Mouse (Mus musculus): Measurements from ENCODE around the gene Zmym2. TPM values are rescaled to one million over a fixed set of nuclear protein-coding genes. Genes with fewer than 3 reads are reported as not detected.

The Zmym2 gene
- polyA plus RNA-seq, 1 experiment, result 1.6 TPM

DNA sequence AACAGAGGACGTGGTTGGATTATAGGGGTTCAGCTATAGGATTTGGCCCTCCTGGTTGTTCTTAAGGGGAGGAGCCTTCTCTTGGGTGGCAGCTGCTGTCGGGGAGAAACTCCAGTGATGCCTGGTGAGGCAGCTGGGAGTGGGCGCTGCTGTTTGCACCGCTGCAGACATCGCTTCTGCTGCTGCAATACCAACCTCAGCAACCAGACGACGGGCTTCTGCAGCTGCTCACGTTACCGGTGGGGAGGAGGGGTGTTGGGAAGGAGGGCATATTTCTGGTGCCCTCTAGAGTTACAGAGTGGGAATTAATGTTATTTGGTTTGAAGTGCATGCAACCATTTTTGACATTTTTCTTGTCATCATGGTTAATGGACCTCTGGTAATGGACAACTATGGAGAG, 1.4 kb downstream of the Zmym2 start:
- 0% methylated on average over 9 of the region's 9 CpGs for WGBS
- H3K27ac ChIP-seq (ENCODE audit: insufficient read depth, low read depth, low read length), result no peak overlapping the region
- TF ChIP-seq POLR2A (IDR thresholded peaks at IDR 0.05; ENCODE audit: low read depth, low read length) (no peak), CTCF (IDR thresholded peaks at IDR 0.05; ENCODE audit: extremely low read depth, insufficient read length, insufficient replicate concordance, low read depth, low read length) (peak; percentile 72; the same call in 1 of the 2 replicates)
- peak overlapping the region; percentile 99 for H3K4me3 ChIP-seq (ENCODE audit: low read depth, low read length)
- peaks cover 6% of the 10 kb centered on the region; the same call in 1 of the 2 replicates for H3K36me3 ChIP-seq (ENCODE audit: control insufficient read depth, insufficient read depth, low read length)
- H3K27me3 ChIP-seq (ENCODE audit: control insufficient read depth, insufficient read depth, low read length), result no peaks in the 10 kb centered on the region
- H3K4me1 ChIP-seq (ENCODE audit: control insufficient read depth, insufficient read depth, insufficient read length, low read length), result peaks cover 9% of the 10 kb centered on the region

DNA sequence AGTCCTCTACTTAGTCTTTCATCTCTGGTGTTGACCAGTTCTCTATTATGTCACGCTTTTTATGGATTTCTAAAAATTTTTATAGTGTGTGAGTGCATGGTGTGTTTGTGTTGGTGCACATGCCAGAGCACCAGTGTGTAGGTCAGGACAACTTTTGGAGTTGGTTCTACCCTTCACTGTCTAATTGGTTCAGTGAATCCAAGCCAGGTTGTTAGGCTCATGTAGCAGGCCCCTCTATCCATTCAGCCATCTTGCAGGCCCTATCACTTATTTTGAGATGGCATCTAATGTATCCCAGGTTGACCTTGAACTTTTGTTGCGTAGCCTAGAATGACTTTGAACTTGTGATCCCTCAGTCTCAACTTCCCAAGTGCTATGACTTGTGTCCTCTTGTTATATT, 2.0 kb downstream of the Zmym2 start:
- H3K36me3 ChIP-seq (ENCODE audit: control insufficient read depth, insufficient read depth, low read length), result peaks cover 7% of the 10 kb centered on the region
- WGBS, result 74% methylated on average over 2 of the region's 2 CpGs
- H3K4me1 ChIP-seq (ENCODE audit: control insufficient read depth, insufficient read depth, insufficient read length, low read length), result peaks cover 9% of the 10 kb centered on the region
- no peak for TF ChIP-seq CTCF (IDR thresholded peaks at IDR 0.05; ENCODE audit: extremely low read depth, insufficient read length, insufficient replicate concordance, low read depth, low read length)
- TF ChIP-seq POLR2A (IDR thresholded peaks at IDR 0.05; ENCODE audit: low read depth, low read length), result no peak
- H3K27ac ChIP-seq (ENCODE audit: insufficient read depth, low read depth, low read length), result no peak overlapping the region
- no peaks in the 10 kb centered on the region for H3K27me3 ChIP-seq (ENCODE audit: control insufficient read depth, insufficient read depth, low read length)
- H3K4me3 ChIP-seq (ENCODE audit: low read depth, low read length), result no peak overlapping the region

- WGBS, result 52% methylated on average over 2 of the region's 2 CpGs
- no peak overlapping the region for H3K4me3 ChIP-seq (ENCODE audit: low read depth, low read length)
- peaks cover 3% of the 10 kb centered on the region for H3K4me1 ChIP-seq (ENCODE audit: control insufficient read depth, insufficient read depth, insufficient read length, low read length)
- peaks cover 20% of the 10 kb centered on the region for H3K36me3 ChIP-seq (ENCODE audit: control insufficient read depth, insufficient read depth, low read length)
- no peaks in the 10 kb centered on the region for H3K27me3 ChIP-seq (ENCODE audit: control insufficient read depth, insufficient read depth, low read length)
- no peak for TF ChIP-seq CTCF (IDR thresholded peaks at IDR 0.05; ENCODE audit: extremely low read depth, insufficient read length, insufficient replicate concordance, low read depth, low read length)
- TF ChIP-seq POLR2A (IDR thresholded peaks at IDR 0.05; ENCODE audit: low read depth, low read length), result no peak
- no peak overlapping the region for H3K27ac ChIP-seq (ENCODE audit: insufficient read depth, low read depth, low read length)
Observed at GRCm38 (mm10) chr14:56894417-56894816, 8.0 kb downstream of the Zmym2 start.

- H3K27me3 ChIP-seq (ENCODE audit: control insufficient read depth, insufficient read depth, low read length), result no peaks in the 10 kb centered on the region
- TF ChIP-seq POLR2A (IDR thresholded peaks at IDR 0.05; ENCODE audit: low read depth, low read length), result no peak
- TF ChIP-seq CTCF (IDR thresholded peaks at IDR 0.05; ENCODE audit: extremely low read depth, insufficient read length, insufficient replicate concordance, low read depth, low read length), result no peak
- H3K36me3 ChIP-seq (ENCODE audit: control insufficient read depth, insufficient read depth, low read length), result peaks cover 19% of the 10 kb centered on the region
- no peaks in the 10 kb centered on the region; the same call in 1 of the 2 replicates for H3K4me1 ChIP-seq (ENCODE audit: control insufficient read depth, insufficient read depth, insufficient read length, low read length)
- 95% methylated on average over 1 of the region's 1 CpGs for WGBS
- H3K4me3 ChIP-seq (ENCODE audit: low read depth, low read length), result no peak overlapping the region
- no peak overlapping the region for H3K27ac ChIP-seq (ENCODE audit: insufficient read depth, low read depth, low read length)
Observed at GRCm38 (mm10) chr14:56896521-56896920, 10.1 kb downstream of the Zmym2 start.

DNA sequence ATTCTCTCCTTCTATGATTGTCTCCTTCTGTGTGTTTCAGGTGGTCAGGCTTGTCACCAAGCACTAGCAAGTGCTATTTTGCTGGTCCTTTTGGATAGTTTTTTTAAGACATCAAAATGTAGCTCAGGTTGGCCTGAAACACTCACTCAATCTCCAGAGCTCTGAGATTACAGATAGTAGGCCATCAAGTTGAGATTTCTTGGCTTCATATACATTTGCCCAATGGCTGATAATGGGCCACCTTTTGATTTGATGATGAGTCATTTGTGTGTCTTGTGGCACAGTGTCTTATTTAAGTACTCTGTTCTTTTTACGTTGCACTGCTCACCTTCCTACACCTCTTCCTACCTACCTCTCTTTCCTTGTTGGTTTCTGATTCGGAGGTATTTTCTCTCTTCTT, 11.0 kb downstream of the Zmym2 start:
- H3K36me3 ChIP-seq (ENCODE audit: control insufficient read depth, insufficient read depth, low read length), result peaks cover 19% of the 10 kb centered on the region
- no peak overlapping the region for H3K27ac ChIP-seq (ENCODE audit: insufficient read depth, low read depth, low read length)
- no peaks in the 10 kb centered on the region; the same call in 1 of the 2 replicates for H3K4me1 ChIP-seq (ENCODE audit: control insufficient read depth, insufficient read depth, insufficient read length, low read length)
- no peak overlapping the region for H3K4me3 ChIP-seq (ENCODE audit: low read depth, low read length)
- WGBS, result 89% methylated on average over 2 of the region's 2 CpGs
- no peaks in the 10 kb centered on the region for H3K27me3 ChIP-seq (ENCODE audit: control insufficient read depth, insufficient read depth, low read length)
- TF ChIP-seq POLR2A (IDR thresholded peaks at IDR 0.05; ENCODE audit: low read depth, low read length) (no peak), CTCF (IDR thresholded peaks at IDR 0.05; ENCODE audit: extremely low read depth, insufficient read length, insufficient replicate concordance, low read depth, low read length) (no peak)

DNA sequence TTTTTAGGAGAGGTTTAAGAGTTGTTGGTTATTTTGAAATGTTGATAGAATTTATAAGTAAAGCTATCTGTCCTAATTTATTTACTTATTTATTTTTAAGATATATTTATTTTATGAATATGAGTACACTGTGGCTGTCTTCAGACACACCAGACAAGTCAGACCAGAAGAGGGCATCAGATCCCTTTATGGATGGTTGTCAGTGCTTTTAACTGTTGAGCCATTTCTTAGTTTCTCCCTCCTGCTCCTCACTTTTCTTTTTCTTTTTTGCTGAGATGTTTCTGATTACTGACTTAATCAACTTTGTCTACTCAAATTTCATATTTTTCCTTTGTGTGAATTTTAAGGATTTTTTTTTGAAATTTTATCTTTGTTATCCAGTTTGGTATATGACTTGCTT, 13.2 kb downstream of the Zmym2 start:
- H3K4me3 ChIP-seq (ENCODE audit: low read depth, low read length), result no peak overlapping the region
- H3K36me3 ChIP-seq (ENCODE audit: control insufficient read depth, insufficient read depth, low read length), result peaks cover 28% of the 10 kb centered on the region
- no peaks in the 10 kb centered on the region for H3K27me3 ChIP-seq (ENCODE audit: control insufficient read depth, insufficient read depth, low read length)
- no peak for TF ChIP-seq POLR2A (IDR thresholded peaks at IDR 0.05; ENCODE audit: low read depth, low read length)
- no peak for TF ChIP-seq CTCF (IDR thresholded peaks at IDR 0.05; ENCODE audit: extremely low read depth, insufficient read length, insufficient replicate concordance, low read depth, low read length)
- H3K27ac ChIP-seq (ENCODE audit: insufficient read depth, low read depth, low read length), result no peak overlapping the region
- no peaks in the 10 kb centered on the region for H3K4me1 ChIP-seq (ENCODE audit: control insufficient read depth, insufficient read depth, insufficient read length, low read length)

- H3K4me1 ChIP-seq (ENCODE audit: control insufficient read depth, insufficient read depth, insufficient read length, low read length), result peaks cover 3% of the 10 kb centered on the region; the same call in 1 of the 2 replicates
- TF ChIP-seq CTCF (IDR thresholded peaks at IDR 0.05; ENCODE audit: extremely low read depth, insufficient read length, insufficient replicate concordance, low read depth, low read length) (no peak), POLR2A (IDR thresholded peaks at IDR 0.05; ENCODE audit: low read depth, low read length) (no peak)
- H3K4me3 ChIP-seq (ENCODE audit: low read depth, low read length), result no peak overlapping the region
- peaks cover 20% of the 10 kb centered on the region for H3K36me3 ChIP-seq (ENCODE audit: control insufficient read depth, insufficient read depth, low read length)
- H3K27ac ChIP-seq (ENCODE audit: insufficient read depth, low read depth, low read length), result no peak overlapping the region
- WGBS, result 71% methylated on average over 6 of the region's 6 CpGs
- H3K27me3 ChIP-seq (ENCODE audit: control insufficient read depth, insufficient read depth, low read length), result no peaks in the 10 kb centered on the region
Observed at GRCm38 (mm10) chr14:56903039-56903438, 16.6 kb downstream of the Zmym2 start.

Data from small intestine, adult 2 months (tissue).